Mouse (Mus musculus) CH12.LX (cell line): ENCODE measurements around the gene Tmprss11c. TPM values are rescaled to one million over a fixed set of nuclear protein-coding genes. Genes with fewer than 3 reads are reported as not detected.
"Not testable (repeated sequence)": the region's sequence is repeated elsewhere in the genome, so short reads cannot be mapped to it uniquely, and the experiment has no call there.

Source experiments
- DNase-seq: peaks from one replicate; pipeline ENCODE4 v3.0.0-alpha.2; 2013; ENCODE audit errors: extremely low read depth
- H3K27ac ChIP-seq: 2 replicates; pipeline ENCODE4 v1.5.1; 2012; ENCODE audit warnings: low read depth, mild to moderate bottlenecking, control low read depth, moderate library complexity; ENCODE audit not compliant: insufficient read depth
- H3K27me3 ChIP-seq: replicated peaks from 2 replicates; pipeline ENCODE3; 2012; ENCODE audit warnings: inconsistent platforms
- H3K36me3 ChIP-seq, 2 experiments: replicated peaks in 1 of 2; 2 replicates each; pipeline versions ENCODE3 to v1.6.1; 2012; ENCODE audit warnings: inconsistent platforms in 1 of 2, low read length in 1 of 2, mild to moderate bottlenecking in 1 of 2, mixed read lengths in 1 of 2, moderate library complexity in 1 of 2; ENCODE audit not compliant: control insufficient read depth in 1 of 2, insufficient read depth in 1 of 2
- H3K4me1 ChIP-seq, 2 experiments: 2 replicates each; pipeline ENCODE4 v1.6.1; 2012; ENCODE audit warnings: inconsistent platforms in 1 of 2, moderate library complexity in 1 of 2; ENCODE audit not compliant: insufficient read depth in 2 of 2, control insufficient read depth in 1 of 2
- H3K4me2 ChIP-seq: 2 replicates; pipeline ENCODE4 v1.6.1; 2012; ENCODE audit warnings: low read depth, mild to moderate bottlenecking, control low read depth; ENCODE audit not compliant: poor library complexity, insufficient read depth, severe bottlenecking
- H3K4me3 ChIP-seq, 3 experiments: fragments of 150-350 bp in 1 of 3; sonication (generic) in 1 of 3; replicated peaks in 1 of 3; 2 replicates each; pipeline versions ENCODE3 to v1.5.1; 2011 to 2012; ENCODE audit warnings: low read depth in 2 of 3, low read length in 2 of 3, mild to moderate bottlenecking in 2 of 3, moderate library complexity in 2 of 3, control low read depth in 1 of 3, improper control_type of control experiment in 1 of 3, inconsistent platforms in 1 of 3, mixed read lengths in 1 of 3; ENCODE audit not compliant: poor library complexity in 1 of 3
- H3K79me2 ChIP-seq: replicated peaks from 2 replicates; pipeline ENCODE4 v1.6.1; 2012; ENCODE audit warnings: mild to moderate bottlenecking, moderate library complexity; ENCODE audit not compliant: control insufficient read depth, poor library complexity, insufficient read depth, severe bottlenecking; ENCODE audit errors: extremely low read depth
- H3K9ac ChIP-seq: 2 replicates; pipeline ENCODE4 v1.6.1; 2012; ENCODE audit warnings: low read depth, mild to moderate bottlenecking, control low read depth, moderate library complexity; ENCODE audit not compliant: insufficient read depth
- H3K9me3 ChIP-seq: replicated peaks from 2 replicates; pipeline ENCODE3; 2012; ENCODE audit warnings: low read length, inconsistent platforms, mixed read lengths
- CHD1 ChIP-seq: IDR thresholded peaks from 2 replicates; pipeline ENCODE4 v1.6.1; 2012; ENCODE audit warnings: low read depth, low read length, improper control_type of control experiment, inconsistent platforms
- GABPA ChIP-seq: IDR thresholded peaks from 2 replicates; pipeline ENCODE4 v1.6.1; 2012; ENCODE audit warnings: low read depth, low read length, improper control_type of control experiment, inconsistent platforms; ENCODE audit not compliant: insufficient replicate concordance
- KAT2A ChIP-seq: IDR thresholded peaks from 2 replicates; pipeline ENCODE4 v1.6.1; 2012; ENCODE audit warnings: low read length, improper control_type of control experiment, inconsistent platforms; ENCODE audit not compliant: insufficient replicate concordance
- POLR2AphosphoS2 ChIP-seq: IDR thresholded peaks from 2 replicates; pipeline ENCODE4 v1.6.1; 2011; ENCODE audit warnings: low read depth, low read length, improper control_type of control experiment
- RAD21 ChIP-seq: IDR thresholded peaks from 2 replicates; pipeline ENCODE4 v1.6.1; 2011; ENCODE audit warnings: low read depth, mild to moderate bottlenecking, low read length, improper control_type of control experiment, moderate library complexity
- TCF12 ChIP-seq: IDR thresholded peaks from 2 replicates; pipeline ENCODE4 v1.6.1; 2014; ENCODE audit warnings: low read depth, mild to moderate bottlenecking, inconsistent platforms, low read length, improper control_type of control experiment
- ZC3H11A ChIP-seq: IDR thresholded peaks from 2 replicates; pipeline ENCODE4 v1.6.1; 2012; ENCODE audit warnings: low read depth, mild to moderate bottlenecking, inconsistent platforms, low read length, improper control_type of control experiment
- dilution Hi-C: fragments of 300-500 bp; cut with MboI; formaldehyde crosslinking; loops from 2 replicates; pipeline ENCODE4 v1.14.3; 2020; ENCODE audit warnings: low sequenced_read_pairs; ENCODE audit not compliant: extremely low pct_unique_long_range_greater_than_20kb, extremely low pct_ligation_motif_present
- in situ Hi-C: fragments of 300-500 bp; cut with MboI; formaldehyde crosslinking; loops from 3 replicates; pipeline ENCODE4 v1.14.3; 2019; ENCODE audit warnings: low sequenced_read_pairs, low pct_ligation_motif_present, low pct_unique_long_range_greater_than_20kb, mixed read lengths
- polyA plus RNA-seq: library from polyadenylated mRNA; unstranded; fragments of >175 nt; gene quantifications from 2 replicates; pipeline ENCODE4 v1.2.1, GENCODE M21; 2012; ENCODE audit warnings: low read depth; ENCODE audit not compliant: insufficient read length
- total RNA-seq, 2 experiments: library from RNA; depleted of rRNA; stranded (reverse); fragments of 300-350 nt in 1 of 2; fragments of >200 nt in 1 of 2; gene quantifications; 2 replicates each; pipeline ENCODE4 v1.2.3; 2012 to 2014

Gene Tmprss11c
- total RNA-seq (2012; rRNA removed): not detected in 2 replicates
- total RNA-seq (2014; rRNA removed): not detected in 2 replicates
- not detected in 2 replicates for polyA plus RNA-seq

GRCm38 (mm10) chr5:86289208-86289607, at the start of gene Tmprss11c:
Gene Tmprss11c (minus strand): TSS chr5:86289308.
- no peaks in the 10 kb centered on the region for H3K4me1 ChIP-seq
- H3K79me2 ChIP-seq: no peaks in the 10 kb centered on the region
- no peak for DNase-seq
- H3K36me3 ChIP-seq: no peaks in the 10 kb centered on the region
- H3K27ac ChIP-seq: no peak within 1 kb of the TSS
- H3K4me2 ChIP-seq: no peak within 1 kb of the TSS
- H3K27me3 ChIP-seq: no peaks in the 10 kb centered on the region
- TF ChIP-seq TCF12 (no peak), KAT2A (no peak), POLR2AphosphoS2 (no peak), CHD1 (no peak), ZC3H11A (no peak)
- H3K4me3 ChIP-seq: no peak within 1 kb of the TSS
- dilution Hi-C loops: no loop called here
- no peak within 1 kb of the TSS for H3K9ac ChIP-seq
- H3K9me3 ChIP-seq: no peaks in the 10 kb centered on the region
- in situ Hi-C loops: no loop called here

- H3K27me3 ChIP-seq, in situ Hi-C loops, dilution Hi-C loops, DNase-seq, H3K4me1 ChIP-seq, H3K4me3 ChIP-seq, H3K9me3 ChIP-seq, H3K4me2 ChIP-seq, H3K9ac ChIP-seq, H3K79me2 ChIP-seq, H3K27ac ChIP-seq, H3K36me3 ChIP-seq: not testable (repeated sequence)
Measured at GRCm38 (mm10) chr5:86318018-86318956, 29.2 kb upstream of the Tmprss11c start.

GRCm38 (mm10) chr5:86306116-86306515, 17.0 kb upstream of the Tmprss11c start:
- Histone ChIP-seq H3K4me2 (no peak overlapping the region), H3K4me3 (no peak overlapping the region), H3K9ac (no peak overlapping the region), H3K27ac (no peak overlapping the region), H3K4me1 (no peaks in the 10 kb centered on the region), H3K9me3 (no peaks in the 10 kb centered on the region), H3K79me2 (no peaks in the 10 kb centered on the region), H3K36me3 (no peaks in the 10 kb centered on the region), H3K27me3 (no peaks in the 10 kb centered on the region)
- no peak for DNase-seq
- in situ Hi-C loops: no loop called here
- dilution Hi-C loops: no loop called here
- TF ChIP-seq GABPA (no peak), RAD21 (no peak)
